Mouse (Mus musculus): ENCODE measurements at regions not wholly inside any gene's neighbourhood (a gene's known extent, or its start where the extent isn't known, plus 50 kb on each side); places are given as distances from the start of the nearest gene placed in this dataset.
A peak's percentile ranks its signal among the peaks of the same experiment; 100 is the strongest.

DNA sequence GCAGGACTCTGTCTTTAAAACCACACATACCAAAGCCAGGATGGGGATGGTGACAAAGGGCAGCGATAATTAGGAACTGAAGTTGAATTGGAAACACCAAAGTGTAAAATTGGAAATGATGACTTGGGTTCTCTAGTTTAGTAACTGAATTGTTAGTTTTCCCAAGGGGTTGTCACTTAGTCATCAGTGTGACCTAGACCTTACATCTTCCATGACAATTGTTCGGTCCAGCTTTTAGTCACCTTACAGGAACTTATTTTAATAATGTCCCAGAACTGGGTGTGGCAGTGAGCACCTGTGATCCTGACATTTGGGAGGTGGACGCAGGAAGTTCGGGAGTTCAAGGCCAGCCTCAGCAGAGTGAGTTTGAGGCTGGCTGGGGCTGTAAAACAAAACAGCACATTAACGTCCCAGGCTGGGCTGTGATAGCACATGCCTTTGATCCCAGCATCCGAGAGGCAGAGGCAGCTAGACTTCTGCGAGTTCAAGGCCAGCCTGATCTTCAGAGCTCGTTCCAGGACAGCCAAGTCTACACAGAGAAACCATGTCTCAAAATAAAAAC, 81.9 kb upstream of the Hes1 start:
- 82% methylated on average over 8 of the region's 8 CpGs for WGBS
- DNase-seq (ENCODE audit: low spot score): no peak
- no peaks in the 10 kb centered on the region for H3K9me3 ChIP-seq (ENCODE audit: low read length)
- no peak for ATAC-seq
- H3K9ac ChIP-seq (replicated peaks; ENCODE audit: low read depth): no peak overlapping the region
- no peaks in the 10 kb centered on the region for H3K36me3 ChIP-seq (ENCODE audit: insufficient read depth, low read length)
- no peak overlapping the region for H3K4me2 ChIP-seq (replicated peaks; ENCODE audit: low read depth, low read length)
- H3K27ac ChIP-seq (ENCODE audit: low read length): no peak overlapping the region
- H3K4me1 ChIP-seq (ENCODE audit: insufficient read depth, low read depth, low read length): peaks cover 4% of the 10 kb centered on the region; the same call in 1 of the 2 replicates
- TF ChIP-seq EP300 (IDR thresholded peaks at IDR 0.05): no peak
- no peak for TF ChIP-seq CTCF (IDR thresholded peaks at IDR 0.05)
- H3K27me3 ChIP-seq (replicated peaks; ENCODE audit: insufficient read depth, low read length): no peaks in the 10 kb centered on the region
- H3K4me3 ChIP-seq (ENCODE audit: low read depth, low read length): no peak overlapping the region

DNA sequence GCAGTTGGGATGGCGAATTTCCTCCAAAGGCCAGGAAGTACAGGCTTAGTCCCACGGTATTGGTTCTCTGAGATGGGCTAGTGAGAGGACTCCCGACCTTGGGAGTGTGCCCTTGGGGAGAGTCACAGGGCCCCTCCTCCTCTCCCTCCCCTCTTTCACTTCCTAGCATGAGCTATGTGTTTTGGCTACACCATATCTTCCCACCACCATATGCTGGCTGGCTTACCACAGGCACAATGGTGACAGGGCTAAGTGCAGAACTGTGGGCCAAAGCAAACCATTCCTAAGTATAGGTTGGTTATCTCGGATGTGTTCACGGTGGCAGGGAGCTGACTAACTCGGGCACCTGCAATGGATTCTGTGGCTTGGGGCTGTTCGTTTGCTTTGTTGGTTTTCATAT, 81.0 kb upstream of the Hes1 start:
- DNase-seq (ENCODE audit: low spot score) (no peak), ATAC-seq (no peak)
- no peaks in the 10 kb centered on the region for H3K36me3 ChIP-seq (ENCODE audit: insufficient read depth, low read length)
- 58% methylated on average over 7 of the region's 7 CpGs for WGBS
- no peaks in the 10 kb centered on the region for H3K4me1 ChIP-seq (ENCODE audit: insufficient read depth, low read depth, low read length)
- H3K4me2 ChIP-seq (replicated peaks; ENCODE audit: low read depth, low read length): no peak overlapping the region
- no peak overlapping the region for H3K9ac ChIP-seq (replicated peaks; ENCODE audit: low read depth)
- TF ChIP-seq CTCF (IDR thresholded peaks at IDR 0.05) (no peak), EP300 (IDR thresholded peaks at IDR 0.05) (no peak)
- H3K9me3 ChIP-seq (ENCODE audit: low read length): no peaks in the 10 kb centered on the region
- no peak overlapping the region for H3K4me3 ChIP-seq (ENCODE audit: low read depth, low read length)
- no peaks in the 10 kb centered on the region for H3K27me3 ChIP-seq (replicated peaks; ENCODE audit: insufficient read depth, low read length)
- H3K27ac ChIP-seq (ENCODE audit: low read length): no peak overlapping the region

DNA sequence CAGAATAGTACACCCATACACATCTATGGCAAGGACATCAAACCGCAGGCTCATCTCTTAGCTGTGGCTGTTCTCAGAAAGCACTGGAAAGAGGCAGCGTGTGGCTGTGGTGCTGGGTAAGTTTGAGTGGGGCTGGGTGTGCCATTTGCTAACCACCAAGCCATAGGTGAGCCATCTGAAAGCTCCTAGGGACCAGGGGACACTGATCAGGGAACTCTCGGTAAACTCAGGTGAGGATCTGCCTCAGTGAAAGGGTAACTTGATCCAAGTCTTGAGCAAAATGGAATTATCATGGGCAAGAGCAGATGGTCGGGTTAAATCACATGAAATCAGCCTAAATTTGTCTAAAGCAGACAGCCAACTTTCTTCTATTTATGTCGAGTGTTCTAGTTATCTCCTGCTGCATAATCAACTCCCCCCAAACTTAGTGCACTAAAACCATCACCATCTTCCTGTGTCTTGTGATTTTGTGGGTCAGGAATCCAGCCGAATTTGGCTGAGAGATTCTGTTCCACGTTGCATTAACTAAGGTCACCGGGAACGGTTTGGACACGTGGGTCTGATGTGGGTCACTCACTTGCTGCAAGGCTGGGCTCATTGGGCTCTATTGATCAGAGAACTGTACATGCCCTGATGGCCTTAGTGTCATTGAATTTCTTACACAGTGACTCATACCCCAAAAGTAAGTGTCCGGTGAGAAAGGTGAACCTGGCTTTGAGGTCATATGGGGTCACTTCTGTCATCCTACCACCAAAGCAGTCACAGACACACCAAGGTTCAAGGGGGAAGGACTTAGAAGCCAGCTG, 78.9 kb upstream of the Hes1 start:
- TF ChIP-seq CTCF (IDR thresholded peaks at IDR 0.05): no peak
- no peak for TF ChIP-seq EP300 (IDR thresholded peaks at IDR 0.05)
- Histone ChIP-seq H3K9ac (replicated peaks; ENCODE audit: low read depth) (no peak overlapping the region), H3K27me3 (replicated peaks; ENCODE audit: insufficient read depth, low read length) (no peaks in the 10 kb centered on the region), H3K9me3 (ENCODE audit: low read length) (no peaks in the 10 kb centered on the region), H3K4me2 (replicated peaks; ENCODE audit: low read depth, low read length) (no peak overlapping the region), H3K4me1 (ENCODE audit: insufficient read depth, low read depth, low read length) (no peaks in the 10 kb centered on the region; the same call in 1 of the 2 replicates), H3K36me3 (ENCODE audit: insufficient read depth, low read length) (no peaks in the 10 kb centered on the region), H3K4me3 (ENCODE audit: low read depth, low read length) (no peak overlapping the region), H3K27ac (ENCODE audit: low read length) (no peak overlapping the region)
- no peak for DNase-seq (ENCODE audit: low spot score)
- WGBS: 81% methylated on average over 11 of the region's 11 CpGs
- ATAC-seq: no peak

DNA sequence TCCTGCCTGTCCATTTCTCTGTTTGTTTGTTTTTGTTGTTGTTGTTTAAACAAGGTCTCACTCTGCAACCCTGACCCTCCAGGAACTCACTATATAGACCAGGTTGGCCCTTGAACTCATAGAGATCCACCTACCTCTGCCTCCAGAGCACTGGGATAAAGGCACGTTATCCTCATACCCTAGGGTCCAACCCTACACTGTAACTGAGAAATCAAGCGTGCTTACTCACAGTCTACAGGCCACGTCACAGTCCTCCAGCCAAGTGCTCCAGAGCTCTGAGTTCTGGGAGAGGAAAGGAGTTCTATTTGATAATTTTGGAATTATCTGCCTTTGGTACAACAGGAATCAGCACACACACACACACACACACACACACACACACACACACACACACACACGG, 76.6 kb upstream of the Hes1 start:
- WGBS: 90% methylated on average over 4 of the region's 4 CpGs
- no peak overlapping the region for H3K27ac ChIP-seq (ENCODE audit: low read length)
- no peaks in the 10 kb centered on the region for H3K27me3 ChIP-seq (replicated peaks; ENCODE audit: insufficient read depth, low read length)
- H3K4me1 ChIP-seq (ENCODE audit: insufficient read depth, low read depth, low read length): no peaks in the 10 kb centered on the region; the same call in 1 of the 2 replicates
- H3K4me3 ChIP-seq (ENCODE audit: low read depth, low read length): no peak overlapping the region
- TF ChIP-seq CTCF (IDR thresholded peaks at IDR 0.05) (no peak), EP300 (IDR thresholded peaks at IDR 0.05) (no peak)
- no peak overlapping the region for H3K4me2 ChIP-seq (replicated peaks; ENCODE audit: low read depth, low read length)
- DNase-seq (ENCODE audit: low spot score) (no peak), ATAC-seq (no peak)
- H3K36me3 ChIP-seq (ENCODE audit: insufficient read depth, low read length): no peaks in the 10 kb centered on the region
- H3K9ac ChIP-seq (replicated peaks; ENCODE audit: low read depth): no peak overlapping the region
- H3K9me3 ChIP-seq (ENCODE audit: low read length): no peaks in the 10 kb centered on the region

DNA sequence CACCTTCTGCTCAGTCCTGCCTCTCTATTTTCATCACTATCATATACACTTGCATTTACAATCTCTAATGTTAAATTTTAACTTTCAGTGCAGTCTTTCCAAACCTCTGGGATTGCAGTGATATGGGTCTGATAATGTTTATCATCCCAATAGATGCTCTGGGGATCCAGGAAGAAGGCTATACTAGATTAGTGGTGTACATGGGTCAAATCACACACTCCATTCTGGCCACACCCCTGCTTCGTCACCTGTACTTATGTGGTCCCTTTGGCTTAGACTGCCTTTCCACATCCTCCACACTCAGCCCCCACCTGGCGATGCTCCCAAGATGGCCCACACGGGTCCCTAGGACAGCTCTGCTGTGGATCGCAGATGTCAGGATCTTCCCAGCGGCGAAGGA, 76.2 kb upstream of the Hes1 start:
- H3K36me3 ChIP-seq (ENCODE audit: insufficient read depth, low read length): no peaks in the 10 kb centered on the region
- no peak overlapping the region for H3K9ac ChIP-seq (replicated peaks; ENCODE audit: low read depth)
- H3K4me3 ChIP-seq (ENCODE audit: low read depth, low read length): no peak overlapping the region
- DNase-seq (ENCODE audit: low spot score) (no peak), ATAC-seq (no peak)
- H3K4me2 ChIP-seq (replicated peaks; ENCODE audit: low read depth, low read length): no peak overlapping the region
- no peaks in the 10 kb centered on the region for H3K9me3 ChIP-seq (ENCODE audit: low read length)
- no peak for TF ChIP-seq CTCF (IDR thresholded peaks at IDR 0.05)
- no peak for TF ChIP-seq EP300 (IDR thresholded peaks at IDR 0.05)
- 96% methylated on average over 6 of the region's 6 CpGs for WGBS
- no peaks in the 10 kb centered on the region for H3K27me3 ChIP-seq (replicated peaks; ENCODE audit: insufficient read depth, low read length)
- no peak overlapping the region for H3K27ac ChIP-seq (ENCODE audit: low read length)
- no peaks in the 10 kb centered on the region; the same call in 1 of the 2 replicates for H3K4me1 ChIP-seq (ENCODE audit: insufficient read depth, low read depth, low read length)

DNA sequence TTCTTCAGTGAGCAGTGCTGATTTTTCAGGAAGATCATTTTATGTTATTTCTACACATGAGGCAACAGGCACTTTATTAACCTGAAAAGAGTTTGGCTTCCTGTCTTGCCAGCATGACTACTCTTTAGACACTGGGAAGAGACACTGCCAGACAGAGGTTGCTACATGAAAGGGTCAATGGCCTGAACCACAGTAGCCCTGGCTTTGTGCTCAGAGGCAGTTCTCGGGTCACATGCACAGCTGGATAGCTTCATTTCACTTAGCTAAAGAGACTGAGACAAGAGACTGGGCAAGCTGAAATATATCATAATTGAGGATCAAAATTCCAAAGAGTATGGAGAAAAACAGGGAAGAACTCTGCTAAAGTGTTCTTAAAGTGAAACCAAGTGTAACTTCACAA, 74.9 kb upstream of the Hes1 start:
- Histone ChIP-seq H3K4me2 (replicated peaks; ENCODE audit: low read depth, low read length) (no peak overlapping the region), H3K4me3 (ENCODE audit: low read depth, low read length) (no peak overlapping the region), H3K9ac (replicated peaks; ENCODE audit: low read depth) (no peak overlapping the region), H3K9me3 (ENCODE audit: low read length) (no peaks in the 10 kb centered on the region), H3K36me3 (ENCODE audit: insufficient read depth, low read length) (no peaks in the 10 kb centered on the region), H3K4me1 (ENCODE audit: insufficient read depth, low read depth, low read length) (no peaks in the 10 kb centered on the region; the same call in 1 of the 2 replicates), H3K27me3 (replicated peaks; ENCODE audit: insufficient read depth, low read length) (no peaks in the 10 kb centered on the region), H3K27ac (ENCODE audit: low read length) (no peak overlapping the region)
- peak; percentile 52 for DNase-seq (ENCODE audit: low spot score)
- 52% methylated on average over 1 of the region's 1 CpGs for WGBS
- ATAC-seq: peak; percentile 71
- no peak for TF ChIP-seq CTCF (IDR thresholded peaks at IDR 0.05)
- TF ChIP-seq EP300 (IDR thresholded peaks at IDR 0.05): no peak
